In genomic region chr4:118135414-118135813, GRCm38 (mm10) we compare ENCODE assay signal across 8 mouse cellular contexts. TPM values are rescaled to one million over a fixed set of nuclear protein-coding genes. Genes with fewer than 3 reads are reported as not detected.
DNase-seq lines count a peak whose midpoint lies in the region; ATAC-seq lines count a peak whose summit lies in the region.

No protein-coding gene starts in this region.

- H3K4me2 ChIP-seq in neural tube, embryonic 11.5 days (ENCODE audit: low read depth): peak overlapping the region; percentile 78
- peak overlapping the region; percentile 89 for H3K4me2 ChIP-seq in limb, embryonic 15.5 days
- H3K4me2 ChIP-seq in stomach, embryonic 15.5 days: peak overlapping the region; percentile 87

- no peaks in the 10 kb centered on the region for H3K9me3 ChIP-seq in neural tube, embryonic 11.5 days (ENCODE audit: control insufficient read depth, low read length)
- no peaks in the 10 kb centered on the region for H3K9me3 ChIP-seq in erythroblast, embryonic 14.5 days (ENCODE audit: control insufficient read depth, low read length)
- no peaks in the 10 kb centered on the region for H3K9me3 ChIP-seq in limb, embryonic 15.5 days
- no peaks in the 10 kb centered on the region for H3K9me3 ChIP-seq in stomach, embryonic 15.5 days

- H3K27me3 ChIP-seq in neural tube, embryonic 11.5 days (ENCODE audit: control insufficient read depth, insufficient read depth, low read length): no peaks in the 10 kb centered on the region
- no peaks in the 10 kb centered on the region for H3K27me3 ChIP-seq in erythroblast, embryonic 14.5 days (ENCODE audit: control insufficient read depth)
- H3K27me3 ChIP-seq in limb, embryonic 15.5 days: no peaks in the 10 kb centered on the region
- H3K27me3 ChIP-seq in stomach, embryonic 15.5 days (replicated peaks): no peaks in the 10 kb centered on the region

- peak overlapping the region; percentile 57 for H3K9ac ChIP-seq in neural tube, embryonic 11.5 days (ENCODE audit: low read length)
- peak overlapping the region; percentile 92; the same call in 1 of the 2 replicates for H3K9ac ChIP-seq in limb, embryonic 15.5 days
- H3K9ac ChIP-seq in stomach, embryonic 15.5 days: peak overlapping the region; percentile 35; the same call in 1 of the 2 replicates

- peak overlapping the region; percentile 81 for H3K4me3 ChIP-seq in neural tube, embryonic 11.5 days (ENCODE audit: low read depth, low read length)
- H3K4me3 ChIP-seq in erythroblast, embryonic 14.5 days (replicated peaks): peak overlapping the region; percentile 94
- H3K4me3 ChIP-seq in limb, embryonic 15.5 days: peak overlapping the region; percentile 92
- H3K4me3 ChIP-seq in stomach, embryonic 15.5 days (replicated peaks): peak overlapping the region; percentile 97

- 0 out of 2 replicates have a peak, but pooled peaks cover 2% of the 10 kb centered on the region for H3K4me1 ChIP-seq in neural tube, embryonic 11.5 days (ENCODE audit: control insufficient read depth, insufficient read depth, low read length)
- H3K4me1 ChIP-seq in erythroblast, embryonic 14.5 days (ENCODE audit: control insufficient read depth): peaks cover 35% of the 10 kb centered on the region
- peaks cover 16% of the 10 kb centered on the region for H3K4me1 ChIP-seq in limb, embryonic 15.5 days
- H3K4me1 ChIP-seq in stomach, embryonic 15.5 days: peaks cover 16% of the 10 kb centered on the region; the same call in 1 of the 2 replicates

- intact Hi-C loops in left cerebral cortex, postnatal 14 days (cut with DNase I): no loop called here
- intact Hi-C loops in gastrocnemius, postnatal 36 days (cut with DNase I): no loop called here

- DNase-seq in neural tube, embryonic 11.5 days (ENCODE audit: low spot score): no peak
- DNase-seq in neural tube, embryonic 10.5 days (ENCODE audit: extremely low spot score, low spot score): no peak
- DNase-seq in left cerebral cortex, postnatal 14 days (ENCODE audit: low spot score in 2 of 2): no peak
- DNase-seq in gastrocnemius, postnatal 36 days: no peak
- no peak for DNase-seq in thymus, adult 18-20 months

- H3K36me3 ChIP-seq in neural tube, embryonic 11.5 days (ENCODE audit: control insufficient read depth, insufficient read depth, low read length): peaks cover 12% of the 10 kb centered on the region
- H3K36me3 ChIP-seq in erythroblast, embryonic 14.5 days (ENCODE audit: control insufficient read depth): peaks cover 39% of the 10 kb centered on the region
- peaks cover 42% of the 10 kb centered on the region for H3K36me3 ChIP-seq in limb, embryonic 15.5 days
- H3K36me3 ChIP-seq in stomach, embryonic 15.5 days: peaks cover 32% of the 10 kb centered on the region

- WGBS in neural tube, embryonic 11.5 days: 88% methylated on average over 1 of the region's 1 CpGs
- WGBS in limb, embryonic 15.5 days: 71% methylated on average over 1 of the region's 1 CpGs
- WGBS in stomach, embryonic 15.5 days: 93% methylated on average over 1 of the region's 1 CpGs

- ATAC-seq in neural tube, embryonic 11.5 days (ENCODE audit: insufficient read depth, low FRiP score, low TSS enrichment): no peak
- no peak for ATAC-seq in limb, embryonic 15.5 days (ENCODE audit: insufficient number of reproducible peaks, low FRiP score, low TSS enrichment, low read depth)
- no peak for ATAC-seq in stomach, embryonic 15.5 days (ENCODE audit: insufficient read depth, low FRiP score, low read depth)

- H3K27ac ChIP-seq in neural tube, embryonic 11.5 days (ENCODE audit: low read depth, low read length): peak overlapping the region; percentile 36; the same call in 1 of the 2 replicates
- H3K27ac ChIP-seq in limb, embryonic 15.5 days: peak overlapping the region; percentile 80
- peak overlapping the region; percentile 52; the same call in 1 of the 2 replicates for H3K27ac ChIP-seq in stomach, embryonic 15.5 days

RNA-seq across cellular contexts. Expression of gene St3gal3, which starts 0.7 kb away (rescaled TPM):
- 4.9 and 5.2 TPM in 2 replicates for polyA plus RNA-seq in neural tube, embryonic 11.5 days (2014; fragmentation: Nextera tagmentation; extraction: Ambion mirVana)
- polyA plus RNA-seq in erythroblast, embryonic 14.5 days (2012): 0.70 and 0.85 TPM in 2 replicates
- 6.3 and 9.6 TPM in 2 replicates for polyA plus RNA-seq in limb, embryonic 15.5 days (2015; fragmentation: Nextera tagmentation; extraction: Ambion mirVana)
- polyA plus RNA-seq in stomach, embryonic 15.5 days (2015; fragmentation: Nextera tagmentation; extraction: Ambion mirVana): 6.4 and 8.0 TPM in 2 replicates
- 10 to 100 TPM; 41.4 to 45.3 TPM for total RNA-seq in left cerebral cortex, postnatal 14 days (2021)
- total RNA-seq in gastrocnemius, postnatal 36 days (2021): 10 to 100 TPM; 65.8 to 68.8 TPM

RNA-seq across cellular contexts. Expression of gene Kdm4a, which starts 44.4 kb away (rescaled TPM):
- 65.4 and 68.0 TPM in 2 replicates for polyA plus RNA-seq in neural tube, embryonic 11.5 days (2014; fragmentation: Nextera tagmentation; extraction: Ambion mirVana)
- 2.6 and 3.3 TPM in 2 replicates for polyA plus RNA-seq in erythroblast, embryonic 14.5 days (2012)
- 30.2 and 35.0 TPM in 2 replicates for polyA plus RNA-seq in limb, embryonic 15.5 days (2015; fragmentation: Nextera tagmentation; extraction: Ambion mirVana)
- polyA plus RNA-seq in stomach, embryonic 15.5 days (2015; fragmentation: Nextera tagmentation; extraction: Ambion mirVana): 30.8 and 35.3 TPM in 2 replicates
- 10 to 100 TPM; 46.2 to 49.5 TPM for total RNA-seq in left cerebral cortex, postnatal 14 days (2021)
- total RNA-seq in gastrocnemius, postnatal 36 days (2021): 10 to 100 TPM; 16.4 to 17.4 TPM

Comparison
In these comparisons a context has a peak if more than half of its experiments do, and no peak if none do; other contexts are left out.
1. H3K9ac ChIP-seq: peak in every context shown above with its lines; median percentile 92 in limb, embryonic 15.5 days; 57 in neural tube, embryonic 11.5 days; 35 in stomach, embryonic 15.5 days.